Mouse (Mus musculus): ENCODE data around the gene Tnfsf8.

Gene Tnfsf8

GRCm38 (mm10) chr4:63860688-63861540 lies at the start of gene Tnfsf8:
TSS of gene Tnfsf8 (minus strand) at chr4:63861347.
- peak; percentile 79 for DNase-seq

GRCm38 (mm10) chr4:63908511-63908910 lies 47.4 kb upstream of the Tnfsf8 start:
- DNase-seq = no peak

GRCm38 (mm10) chr4:63907473-63907872 lies 46.3 kb upstream of the Tnfsf8 start:
- no peak for DNase-seq

GRCm38 (mm10) chr4:63906050-63906449 lies 44.9 kb upstream of the Tnfsf8 start:
- DNase-seq = no peak

- no peak for DNase-seq
Observed at GRCm38 (mm10) chr4:63899081-63899523, 38.0 kb upstream of the Tnfsf8 start.

- no peak for DNase-seq
Observed at GRCm38 (mm10) chr4:63897152-63897551, 36.0 kb upstream of the Tnfsf8 start.

GRCm38 (mm10) chr4:63886156-63886555 lies 25.0 kb upstream of the Tnfsf8 start:
- DNase-seq = no peak

GRCm38 (mm10) chr4:63876720-63877119 lies 15.6 kb upstream of the Tnfsf8 start:
- no peak for DNase-seq

- DNase-seq = no peak
Observed at GRCm38 (mm10) chr4:63875480-63875879, 14.3 kb upstream of the Tnfsf8 start.

GRCm38 (mm10) chr4:63870678-63871077 lies 9.5 kb upstream of the Tnfsf8 start:
- no peak for DNase-seq

GRCm38 (mm10) chr4:63868770-63869169 lies 7.6 kb upstream of the Tnfsf8 start:
- DNase-seq = no peak

GRCm38 (mm10) chr4:63862953-63863352 lies 1.8 kb upstream of the Tnfsf8 start:
- DNase-seq = no peak

- peak; percentile 20 for DNase-seq
Observed at GRCm38 (mm10) chr4:63862092-63862697, 1.0 kb upstream of the Tnfsf8 start.

GRCm38 (mm10) chr4:63860236-63860635 lies 911 bp downstream of the Tnfsf8 start:
- DNase-seq = no peak

- peak; percentile 16 for DNase-seq
Observed at GRCm38 (mm10) chr4:63859785-63860203, 1.4 kb downstream of the Tnfsf8 start.

- DNase-seq = no peak
Observed at GRCm38 (mm10) chr4:63858646-63859224, 2.4 kb downstream of the Tnfsf8 start.

- no peak for DNase-seq
Observed at GRCm38 (mm10) chr4:63856764-63857163, 4.4 kb downstream of the Tnfsf8 start.

- no peak for DNase-seq
Observed at GRCm38 (mm10) chr4:63853782-63854386, 7.3 kb downstream of the Tnfsf8 start.

GRCm38 (mm10) chr4:63850082-63850481 lies 11.1 kb downstream of the Tnfsf8 start:
- DNase-seq = no peak

GRCm38 (mm10) chr4:63846881-63847597 lies 14.1 kb downstream of the Tnfsf8 start:
- no peak for DNase-seq

- DNase-seq = no peak
Observed at GRCm38 (mm10) chr4:63845760-63846159, 15.4 kb downstream of the Tnfsf8 start.

GRCm38 (mm10) chr4:63843924-63844323 lies 17.2 kb downstream of the Tnfsf8 start:
- no peak for DNase-seq

GRCm38 (mm10) chr4:63842278-63842677 lies 18.9 kb downstream of the Tnfsf8 start:
- no peak for DNase-seq
